Mouse (Mus musculus): ENCODE data around the gene Cabp7.

GRCm38 (mm10) chr11:4768399-4768798 is 21.8 kb upstream of the Cabp7 start:
- TF ChIP-seq POLR2A (IDR thresholded peaks at IDR 0.05; ENCODE audit: low read depth, low read length) (no peak), KAT2A (IDR thresholded peaks at IDR 0.05; ENCODE audit: insufficient replicate concordance, low read length) (no peak), EP300 (IDR thresholded peaks at IDR 0.05; ENCODE audit: low read length) (no peak), MXI1 (IDR thresholded peaks at IDR 0.05; ENCODE audit: low read depth, low read length) (no peak), MYC (IDR thresholded peaks at IDR 0.05; ENCODE audit: low read depth, low read length) (no peak)
